Mouse (Mus musculus): ENCODE results near the gene Adam12. TPM values are rescaled to one million over a fixed set of nuclear protein-coding genes. Genes with fewer than 3 reads are reported as not detected.

Gene Adam12
- polyA plus RNA-seq, 1 experiment: 1.5 TPM

GRCm38 (mm10) chr7:134114311-134115188 lies 117.4 kb downstream of the Adam12 start:
- H3K27ac ChIP-seq (ENCODE audit: insufficient read depth, low read length): no peak overlapping the region
- no peak overlapping the region for H3K4me3 ChIP-seq (ENCODE audit: low read depth, low read length)
- no peaks in the 10 kb centered on the region for H3K27me3 ChIP-seq (ENCODE audit: control insufficient read depth, insufficient read depth, low read length, poor library complexity, severe bottlenecking)
- no peaks in the 10 kb centered on the region for H3K4me1 ChIP-seq (ENCODE audit: control insufficient read depth, insufficient read depth, low read length)
- H3K9me3 ChIP-seq (replicated peaks; ENCODE audit: control insufficient read depth, insufficient read depth, low read length, poor library complexity, severe bottlenecking): no peaks in the 10 kb centered on the region
- TF ChIP-seq POLR2A (IDR thresholded peaks at IDR 0.05; ENCODE audit: insufficient read depth, low read length) (no peak), CTCF (IDR thresholded peaks at IDR 0.05; ENCODE audit: low read depth, low read length) (no peak), EP300 (IDR thresholded peaks at IDR 0.05; ENCODE audit: insufficient read depth, low read depth, low read length) (no peak)
- H3K36me3 ChIP-seq (ENCODE audit: control insufficient read depth, insufficient read depth, low read length, poor library complexity, severe bottlenecking): no peaks in the 10 kb centered on the region
- no peak overlapping the region for H3K9ac ChIP-seq (ENCODE audit: low read depth, poor library complexity, severe bottlenecking)

GRCm38 (mm10) chr7:134113829-134114228 lies 118.1 kb downstream of the Adam12 start:
- no peaks in the 10 kb centered on the region for H3K27me3 ChIP-seq (ENCODE audit: control insufficient read depth, insufficient read depth, low read length, poor library complexity, severe bottlenecking)
- H3K9ac ChIP-seq (ENCODE audit: low read depth, poor library complexity, severe bottlenecking): no peak overlapping the region
- H3K4me1 ChIP-seq (ENCODE audit: control insufficient read depth, insufficient read depth, low read length): no peaks in the 10 kb centered on the region
- H3K36me3 ChIP-seq (ENCODE audit: control insufficient read depth, insufficient read depth, low read length, poor library complexity, severe bottlenecking): no peaks in the 10 kb centered on the region
- H3K4me3 ChIP-seq (ENCODE audit: low read depth, low read length): no peak overlapping the region
- no peaks in the 10 kb centered on the region for H3K9me3 ChIP-seq (replicated peaks; ENCODE audit: control insufficient read depth, insufficient read depth, low read length, poor library complexity, severe bottlenecking)
- no peak for TF ChIP-seq CTCF (IDR thresholded peaks at IDR 0.05; ENCODE audit: low read depth, low read length)
- H3K27ac ChIP-seq (ENCODE audit: insufficient read depth, low read length): no peak overlapping the region

GRCm38 (mm10) chr7:134110116-134110515 lies 121.8 kb downstream of the Adam12 start:
- H3K27ac ChIP-seq (ENCODE audit: insufficient read depth, low read length): no peak overlapping the region
- no peaks in the 10 kb centered on the region for H3K9me3 ChIP-seq (replicated peaks; ENCODE audit: control insufficient read depth, insufficient read depth, low read length, poor library complexity, severe bottlenecking)
- H3K9ac ChIP-seq (ENCODE audit: low read depth, poor library complexity, severe bottlenecking): no peak overlapping the region
- H3K4me1 ChIP-seq (ENCODE audit: control insufficient read depth, insufficient read depth, low read length): no peaks in the 10 kb centered on the region
- no peaks in the 10 kb centered on the region for H3K27me3 ChIP-seq (ENCODE audit: control insufficient read depth, insufficient read depth, low read length, poor library complexity, severe bottlenecking)
- H3K36me3 ChIP-seq (ENCODE audit: control insufficient read depth, insufficient read depth, low read length, poor library complexity, severe bottlenecking): no peaks in the 10 kb centered on the region
- TF ChIP-seq EP300 (IDR thresholded peaks at IDR 0.05; ENCODE audit: insufficient read depth, low read depth, low read length): no peak
- TF ChIP-seq CTCF (IDR thresholded peaks at IDR 0.05; ENCODE audit: low read depth, low read length): no peak
- no peak for TF ChIP-seq POLR2A (IDR thresholded peaks at IDR 0.05; ENCODE audit: insufficient read depth, low read length)
- H3K4me3 ChIP-seq (ENCODE audit: low read depth, low read length): no peak overlapping the region

- H3K27ac ChIP-seq (ENCODE audit: insufficient read depth, low read length): no peak overlapping the region
- H3K9ac ChIP-seq (ENCODE audit: low read depth, poor library complexity, severe bottlenecking): no peak overlapping the region
- H3K4me3 ChIP-seq (ENCODE audit: low read depth, low read length): no peak overlapping the region
Measured at GRCm38 (mm10) chr7:134107849-134108248, 124.1 kb downstream of the Adam12 start.

GRCm38 (mm10) chr7:134099010-134099409 lies 132.9 kb downstream of the Adam12 start:
- no peak overlapping the region for H3K27ac ChIP-seq (ENCODE audit: insufficient read depth, low read length)
- no peaks in the 10 kb centered on the region for H3K4me1 ChIP-seq (ENCODE audit: control insufficient read depth, insufficient read depth, low read length)
- H3K36me3 ChIP-seq (ENCODE audit: control insufficient read depth, insufficient read depth, low read length, poor library complexity, severe bottlenecking): no peaks in the 10 kb centered on the region
- TF ChIP-seq EP300 (IDR thresholded peaks at IDR 0.05; ENCODE audit: insufficient read depth, low read depth, low read length) (no peak), CTCF (IDR thresholded peaks at IDR 0.05; ENCODE audit: low read depth, low read length) (no peak), POLR2A (IDR thresholded peaks at IDR 0.05; ENCODE audit: insufficient read depth, low read length) (no peak)
- no peak overlapping the region for H3K4me3 ChIP-seq (ENCODE audit: low read depth, low read length)
- no peak overlapping the region for H3K9ac ChIP-seq (ENCODE audit: low read depth, poor library complexity, severe bottlenecking)
- no peaks in the 10 kb centered on the region; the same call in 1 of the 2 replicates for H3K9me3 ChIP-seq (replicated peaks; ENCODE audit: control insufficient read depth, insufficient read depth, low read length, poor library complexity, severe bottlenecking)
- no peaks in the 10 kb centered on the region for H3K27me3 ChIP-seq (ENCODE audit: control insufficient read depth, insufficient read depth, low read length, poor library complexity, severe bottlenecking)

More at GRCm38 (mm10) chr7:134107849-134108248, 124.1 kb downstream of the Adam12 start:
- no peak for TF ChIP-seq POLR2A (IDR thresholded peaks at IDR 0.05; ENCODE audit: insufficient read depth, low read length)
- no peak for TF ChIP-seq EP300 (IDR thresholded peaks at IDR 0.05; ENCODE audit: insufficient read depth, low read depth, low read length)
- TF ChIP-seq CTCF (IDR thresholded peaks at IDR 0.05; ENCODE audit: low read depth, low read length): no peak
- H3K36me3 ChIP-seq (ENCODE audit: control insufficient read depth, insufficient read depth, low read length, poor library complexity, severe bottlenecking): no peaks in the 10 kb centered on the region
- H3K4me1 ChIP-seq (ENCODE audit: control insufficient read depth, insufficient read depth, low read length): no peaks in the 10 kb centered on the region
- H3K9me3 ChIP-seq (replicated peaks; ENCODE audit: control insufficient read depth, insufficient read depth, low read length, poor library complexity, severe bottlenecking): no peaks in the 10 kb centered on the region
- H3K27me3 ChIP-seq (ENCODE audit: control insufficient read depth, insufficient read depth, low read length, poor library complexity, severe bottlenecking): no peaks in the 10 kb centered on the region

GRCm38 (mm10) chr7:134097861-134098260 lies 134.1 kb downstream of the Adam12 start:
- Histone ChIP-seq H3K27ac (ENCODE audit: insufficient read depth, low read length) (no peak overlapping the region), H3K27me3 (ENCODE audit: control insufficient read depth, insufficient read depth, low read length, poor library complexity, severe bottlenecking) (no peaks in the 10 kb centered on the region), H3K9ac (ENCODE audit: low read depth, poor library complexity, severe bottlenecking) (no peak overlapping the region), H3K9me3 (replicated peaks; ENCODE audit: control insufficient read depth, insufficient read depth, low read length, poor library complexity, severe bottlenecking) (no peaks in the 10 kb centered on the region; the same call in 1 of the 2 replicates), H3K4me3 (ENCODE audit: low read depth, low read length) (no peak overlapping the region), H3K36me3 (ENCODE audit: control insufficient read depth, insufficient read depth, low read length, poor library complexity, severe bottlenecking) (no peaks in the 10 kb centered on the region), H3K4me1 (ENCODE audit: control insufficient read depth, insufficient read depth, low read length) (no peaks in the 10 kb centered on the region)
- no peak for TF ChIP-seq CTCF (IDR thresholded peaks at IDR 0.05; ENCODE audit: low read depth, low read length)
- TF ChIP-seq EP300 (IDR thresholded peaks at IDR 0.05; ENCODE audit: insufficient read depth, low read depth, low read length): no peak
- TF ChIP-seq POLR2A (IDR thresholded peaks at IDR 0.05; ENCODE audit: insufficient read depth, low read length): no peak

Measured in ES-Bruce4 (cell line).